Mouse (Mus musculus): ENCODE results near the gene Dner. TPM values are rescaled to one million over a fixed set of nuclear protein-coding genes. Genes with fewer than 3 reads are reported as not detected.

Gene Dner
- polyA plus RNA-seq (2017; shearing (Covaris generic)), result not detected

DNA sequence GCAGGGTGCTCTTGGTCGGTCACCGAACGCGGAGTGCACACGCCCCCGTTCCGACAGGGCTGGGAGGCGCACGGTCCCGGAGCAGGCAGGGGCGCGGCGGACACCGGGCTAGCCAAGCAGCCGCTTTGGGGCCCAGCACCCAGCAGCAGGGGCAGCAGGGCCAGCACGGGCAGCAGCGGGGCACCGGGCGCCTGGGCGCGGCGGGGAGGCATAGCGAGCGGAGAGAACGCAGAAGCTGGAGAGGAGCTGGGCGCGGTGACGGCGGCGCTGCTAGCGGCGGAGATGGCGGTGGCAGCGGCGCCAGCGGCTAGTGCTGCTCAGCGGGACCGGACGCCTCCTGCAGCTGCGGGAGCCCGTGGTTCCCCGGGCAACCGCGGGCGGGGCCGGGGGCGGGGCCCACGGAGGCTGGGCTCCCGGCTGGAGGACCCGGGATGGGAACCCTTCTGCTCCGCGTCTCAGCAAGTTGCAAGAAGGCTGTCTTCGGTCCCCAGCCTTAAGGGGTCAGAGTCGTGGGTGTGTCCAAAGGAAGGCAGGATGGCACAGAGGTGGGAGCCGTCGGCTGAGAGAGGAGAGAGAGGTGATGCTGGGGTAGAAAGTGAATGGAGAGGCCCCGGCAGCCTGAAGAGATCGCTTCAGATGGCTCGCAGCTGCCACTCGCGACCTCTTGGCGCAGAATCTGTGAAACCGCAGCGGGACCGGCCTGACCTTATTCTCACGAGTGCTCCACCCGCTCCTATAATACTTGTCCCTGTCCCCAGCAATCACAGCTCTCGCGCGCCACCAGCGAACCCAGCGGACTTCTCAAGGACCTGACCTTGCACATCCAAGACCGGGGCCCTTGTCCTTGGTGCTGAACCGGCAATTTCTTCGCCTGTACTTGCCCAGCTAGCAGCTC is at the start of gene Dner:
Gene Dner (minus strand): TSS at position 705 of the 895 bp plus-strand sequence.

GRCm38 (mm10) chr1:84363967-84364366 is 332.1 kb downstream of the Dner start, which contains the start of gene Pid1:
Pid1 (minus strand) TSS chr1:84364180.

Other genes with a start within 250 kb of the Dner start
- 3.2 TPM for gene Fbxo36, start 143.6 kb upstream of the Dner start, polyA plus RNA-seq (2017; shearing (Covaris generic))
- gene Trip12, start 144.3 kb upstream of the Dner start, polyA plus RNA-seq (2017; shearing (Covaris generic)), result 270 TPM
- not detected for gene Slc16a14, start 238.9 kb upstream of the Dner start, polyA plus RNA-seq (2017; shearing (Covaris generic))

Data from activated CD4-positive, CD25-positive, alpha-beta regulatory T cell, adult 9 weeks (primary cell).